Mouse (Mus musculus): ENCODE measurements around the gene Cgn.

- no peak for TF ChIP-seq CTCF (IDR thresholded peaks at IDR 0.05; ENCODE audit: borderline replicate concordance, extremely low read depth, insufficient read depth, insufficient read length)
- TF ChIP-seq POLR2A (IDR thresholded peaks at IDR 0.05; ENCODE audit: borderline replicate concordance, extremely low read depth, insufficient read depth, insufficient read length, poor library complexity, severe bottlenecking) = no peak
Measured at GRCm38 (mm10) chr3:94804146-94804545, 17.9 kb upstream of the Cgn start.
